Mouse (Mus musculus): Measurements from ENCODE around the gene Zfp839. TPM values are rescaled to one million over a fixed set of nuclear protein-coding genes. Genes with fewer than 3 reads are reported as not detected.
"Not testable (repeated sequence)": the region's sequence is repeated elsewhere in the genome, so short reads cannot be mapped to it uniquely, and the experiment has no call there.

Zfp839 gene
- polyA plus RNA-seq, 1 experiment from 2014 or later = 3.3 TPM

- 66% methylated on average over 6 of the region's 6 CpGs for WGBS
- H3K4me2 ChIP-seq (ENCODE audit: low read length) = peak overlapping the region; percentile 58; the same call in 1 of the 2 replicates
- H3K36me3 ChIP-seq (ENCODE audit: control insufficient read depth, insufficient read depth) = no peaks in the 10 kb centered on the region
- no peaks in the 10 kb centered on the region for H3K9me3 ChIP-seq (ENCODE audit: control insufficient read depth, low read length)
- H3K4me3 ChIP-seq (replicated peaks; ENCODE audit: low read length) = peak overlapping the region; percentile 46
- no peak for ATAC-seq
- no peak overlapping the region for H3K27ac ChIP-seq (ENCODE audit: low read length)
- peaks cover 31% of the 10 kb centered on the region for H3K4me1 ChIP-seq (replicated peaks; ENCODE audit: control insufficient read depth, insufficient read depth, low read length)
- H3K9ac ChIP-seq (replicated peaks; ENCODE audit: low read depth, low read length) = no peak overlapping the region
- peaks cover 14% of the 10 kb centered on the region for H3K27me3 ChIP-seq (replicated peaks; ENCODE audit: control insufficient read depth, insufficient read depth, low read length)
These were observed 3.8 kb upstream of the Zfp839 start for GRCm38 (mm10) chr12:110846191-110846765.

GRCm38 (mm10) chr12:110850929-110851256 lies 840 bp downstream of the Zfp839 start:
- 24% methylated on average over 9 of the region's 9 CpGs for whole genome bisulfite sequencing
- Histone ChIP-seq H3K4me1 (replicated peaks; ENCODE audit: control insufficient read depth, insufficient read depth, low read length) (peaks cover 12% of the 10 kb centered on the region), H3K27ac (ENCODE audit: low read length) (no peak overlapping the region), H3K4me3 (replicated peaks; ENCODE audit: low read length) (peak overlapping the region; percentile 85), H3K4me2 (ENCODE audit: low read length) (peak overlapping the region; percentile 74), H3K9me3 (ENCODE audit: control insufficient read depth, low read length) (no peaks in the 10 kb centered on the region), H3K9ac (replicated peaks; ENCODE audit: low read depth, low read length) (peak overlapping the region; percentile 86), H3K27me3 (replicated peaks; ENCODE audit: control insufficient read depth, insufficient read depth, low read length) (peaks cover 3% of the 10 kb centered on the region), H3K36me3 (ENCODE audit: control insufficient read depth, insufficient read depth) (peaks cover 6% of the 10 kb centered on the region)
- ATAC-seq = no peak

- ATAC-seq = no peak
- H3K27ac ChIP-seq (ENCODE audit: low read length) = no peak overlapping the region
- 80% methylated on average over 12 of the region's 12 CpGs for WGBS
- H3K27me3 ChIP-seq (replicated peaks; ENCODE audit: control insufficient read depth, insufficient read depth, low read length) = no peaks in the 10 kb centered on the region; the same call in 1 of the 2 replicates
- H3K9ac ChIP-seq (replicated peaks; ENCODE audit: low read depth, low read length) = no peak overlapping the region
- no peaks in the 10 kb centered on the region for H3K9me3 ChIP-seq (ENCODE audit: control insufficient read depth, low read length)
- no peak overlapping the region for H3K4me3 ChIP-seq (replicated peaks; ENCODE audit: low read length)
- peaks cover 7% of the 10 kb centered on the region for H3K36me3 ChIP-seq (ENCODE audit: control insufficient read depth, insufficient read depth)
- peaks cover 9% of the 10 kb centered on the region for H3K4me1 ChIP-seq (replicated peaks; ENCODE audit: control insufficient read depth, insufficient read depth, low read length)
- H3K4me2 ChIP-seq (ENCODE audit: low read length) = no peak overlapping the region
These were observed 1.4 kb downstream of the Zfp839 start for GRCm38 (mm10) chr12:110851414-110851813.

GRCm38 (mm10) chr12:110851923-110852322 lies 1.9 kb downstream of the Zfp839 start:
- H3K9ac ChIP-seq (replicated peaks; ENCODE audit: low read depth, low read length) = no peak overlapping the region
- H3K36me3 ChIP-seq (ENCODE audit: control insufficient read depth, insufficient read depth) = peaks cover 7% of the 10 kb centered on the region
- H3K27ac ChIP-seq (ENCODE audit: low read length) = no peak overlapping the region
- H3K27me3 ChIP-seq (replicated peaks; ENCODE audit: control insufficient read depth, insufficient read depth, low read length) = no peaks in the 10 kb centered on the region; the same call in 1 of the 2 replicates
- no peak overlapping the region for H3K4me3 ChIP-seq (replicated peaks; ENCODE audit: low read length)
- H3K4me2 ChIP-seq (ENCODE audit: low read length) = no peak overlapping the region
- H3K9me3 ChIP-seq (ENCODE audit: control insufficient read depth, low read length) = no peaks in the 10 kb centered on the region
- H3K4me1 ChIP-seq (replicated peaks; ENCODE audit: control insufficient read depth, insufficient read depth, low read length) = peaks cover 9% of the 10 kb centered on the region
- WGBS = 85% methylated on average over 1 of the region's 1 CpGs
- ATAC-seq = no peak

- WGBS = 89% methylated on average over 32 of the region's 32 CpGs
- Histone ChIP-seq H3K9ac (replicated peaks; ENCODE audit: low read depth, low read length) (no peak overlapping the region), H3K4me2 (ENCODE audit: low read length) (no peak overlapping the region), H3K36me3 (ENCODE audit: control insufficient read depth, insufficient read depth) (peaks cover 7% of the 10 kb centered on the region), H3K4me3 (replicated peaks; ENCODE audit: low read length) (no peak overlapping the region), H3K27me3 (replicated peaks; ENCODE audit: control insufficient read depth, insufficient read depth, low read length) (no peaks in the 10 kb centered on the region), H3K4me1 (replicated peaks; ENCODE audit: control insufficient read depth, insufficient read depth, low read length) (peaks cover 9% of the 10 kb centered on the region), H3K27ac (ENCODE audit: low read length) (no peak overlapping the region), H3K9me3 (ENCODE audit: control insufficient read depth, low read length) (no peaks in the 10 kb centered on the region)
- ATAC-seq = no peak
These were observed 5.0 kb downstream of the Zfp839 start for GRCm38 (mm10) chr12:110854786-110855737.

GRCm38 (mm10) chr12:110857196-110857595 lies 7.1 kb downstream of the Zfp839 start:
- ATAC-seq = no peak
- no peak overlapping the region for H3K4me3 ChIP-seq (replicated peaks; ENCODE audit: low read length)
- H3K9ac ChIP-seq (replicated peaks; ENCODE audit: low read depth, low read length) = no peak overlapping the region
- peaks cover 7% of the 10 kb centered on the region for H3K36me3 ChIP-seq (ENCODE audit: control insufficient read depth, insufficient read depth)
- H3K4me2 ChIP-seq (ENCODE audit: low read length) = no peak overlapping the region
- H3K4me1 ChIP-seq (replicated peaks; ENCODE audit: control insufficient read depth, insufficient read depth, low read length) = no peaks in the 10 kb centered on the region
- no peaks in the 10 kb centered on the region for H3K9me3 ChIP-seq (ENCODE audit: control insufficient read depth, low read length)
- 83% methylated on average over 7 of the region's 7 CpGs for whole genome bisulfite sequencing
- H3K27ac ChIP-seq (ENCODE audit: low read length) = no peak overlapping the region
- no peaks in the 10 kb centered on the region for H3K27me3 ChIP-seq (replicated peaks; ENCODE audit: control insufficient read depth, insufficient read depth, low read length)

GRCm38 (mm10) chr12:110858681-110859080 lies 8.6 kb downstream of the Zfp839 start:
- H3K27me3 ChIP-seq (replicated peaks; ENCODE audit: control insufficient read depth, insufficient read depth, low read length); H3K9ac ChIP-seq (replicated peaks; ENCODE audit: low read depth, low read length): not testable (repeated sequence)
- WGBS = 95% methylated on average over 15 of the region's 15 CpGs

GRCm38 (mm10) chr12:110860293-110860692 lies 10.2 kb downstream of the Zfp839 start:
- no peak overlapping the region for H3K4me2 ChIP-seq (ENCODE audit: low read length)
- no peak overlapping the region for H3K9ac ChIP-seq (replicated peaks; ENCODE audit: low read depth, low read length)
- H3K27me3 ChIP-seq (replicated peaks; ENCODE audit: control insufficient read depth, insufficient read depth, low read length) = no peaks in the 10 kb centered on the region
- no peak for ATAC-seq
- no peak overlapping the region for H3K27ac ChIP-seq (ENCODE audit: low read length)
- no peaks in the 10 kb centered on the region for H3K4me1 ChIP-seq (replicated peaks; ENCODE audit: control insufficient read depth, insufficient read depth, low read length)
- peaks cover 7% of the 10 kb centered on the region for H3K36me3 ChIP-seq (ENCODE audit: control insufficient read depth, insufficient read depth)
- H3K9me3 ChIP-seq (ENCODE audit: control insufficient read depth, low read length) = no peaks in the 10 kb centered on the region
- no peak overlapping the region for H3K4me3 ChIP-seq (replicated peaks; ENCODE audit: low read length)

More at GRCm38 (mm10) chr12:110858681-110859080, 8.6 kb downstream of the Zfp839 start:
- ATAC-seq; H3K4me2 ChIP-seq (ENCODE audit: low read length); H3K27ac ChIP-seq (ENCODE audit: low read length); H3K4me1 ChIP-seq (replicated peaks; ENCODE audit: control insufficient read depth, insufficient read depth, low read length); H3K9me3 ChIP-seq (ENCODE audit: control insufficient read depth, low read length); H3K36me3 ChIP-seq (ENCODE audit: control insufficient read depth, insufficient read depth); H3K4me3 ChIP-seq (replicated peaks; ENCODE audit: low read length): not testable (repeated sequence)

- ATAC-seq = no peak
- no peak overlapping the region for H3K4me2 ChIP-seq (ENCODE audit: low read length)
- no peak overlapping the region for H3K9ac ChIP-seq (replicated peaks; ENCODE audit: low read depth, low read length)
- H3K36me3 ChIP-seq (ENCODE audit: control insufficient read depth, insufficient read depth) = peaks cover 2% of the 10 kb centered on the region; the same call in 1 of the 2 replicates
- H3K27me3 ChIP-seq (replicated peaks; ENCODE audit: control insufficient read depth, insufficient read depth, low read length) = no peaks in the 10 kb centered on the region
- no peaks in the 10 kb centered on the region for H3K9me3 ChIP-seq (ENCODE audit: control insufficient read depth, low read length)
- 61% methylated on average over 7 of the region's 7 CpGs for WGBS
- no peaks in the 10 kb centered on the region for H3K4me1 ChIP-seq (replicated peaks; ENCODE audit: control insufficient read depth, insufficient read depth, low read length)
- H3K4me3 ChIP-seq (replicated peaks; ENCODE audit: low read length) = no peak overlapping the region
- H3K27ac ChIP-seq (ENCODE audit: low read length) = no peak overlapping the region
These were observed 11.2 kb downstream of the Zfp839 start for GRCm38 (mm10) chr12:110861256-110861655.

Measured in forebrain, embryonic 16.5 days (tissue).